Mouse (Mus musculus) kidney, embryonic 16.5 days (tissue): ENCODE measurements at regions not wholly inside any gene's neighbourhood (a gene's known extent, or its start where the extent isn't known, plus 50 kb on each side); places are given as distances from the start of the nearest gene placed in this dataset.
"Not testable (repeated sequence)": the region's sequence is repeated elsewhere in the genome, so short reads cannot be mapped to it uniquely, and the experiment has no call there.

Source experiments
- ATAC-seq: fragments of 200-750 bp; cut with Nextera tagmentation; 2 replicates; pipeline ENCODE4 v1.8.0; 2017; ENCODE audit warnings: moderate TSS enrichment; ENCODE audit not compliant: low FRiP score, low TSS enrichment
- H3K27ac ChIP-seq: fragments of 300-500 bp; sonication (generic); 2 replicates; pipeline ENCODE4 v1.5.1; 2014; ENCODE audit warnings: low read length
- H3K27me3 ChIP-seq: fragments of 300-500 bp; sonication (generic); 2 replicates; pipeline ENCODE4 v1.6.1; 2014; ENCODE audit warnings: low read length, control low read depth, mixed read lengths; ENCODE audit not compliant: insufficient read depth
- H3K36me3 ChIP-seq: fragments of 300-500 bp; sonication (generic); 2 replicates; pipeline ENCODE4 v1.6.1; 2014; ENCODE audit warnings: low read length, control low read depth, mixed read lengths; ENCODE audit not compliant: insufficient read depth
- H3K4me1 ChIP-seq: fragments of 300-500 bp; sonication (generic); 2 replicates; pipeline ENCODE4 v1.6.1; 2014; ENCODE audit warnings: low read length, control low read depth, mixed read lengths; ENCODE audit not compliant: insufficient read depth
- H3K4me2 ChIP-seq: fragments of 300-500 bp; sonication (generic); replicated peaks from 2 replicates; pipeline ENCODE4 v1.6.1; 2014; ENCODE audit warnings: low read depth, low read length
- H3K4me3 ChIP-seq: fragments of 300-500 bp; sonication (generic); 2 replicates; pipeline ENCODE4 v1.5.1; 2014; ENCODE audit warnings: mild to moderate bottlenecking, low read length
- H3K9ac ChIP-seq: fragments of 300-500 bp; sonication (generic); replicated peaks from 2 replicates; pipeline ENCODE4 v1.6.1; 2014; ENCODE audit warnings: low read length
- H3K9me3 ChIP-seq: fragments of 300-500 bp; sonication (generic); 2 replicates; pipeline ENCODE4 v1.6.1; 2016; ENCODE audit warnings: low read length, control low read depth
- WGBS: fragments of 180-500 bp; shearing (Covaris S2); extraction: QIAGEN DNeasy Blood & Tissue Kit; methylation state at CpG from one replicate; pipeline ENCODE4 v1.1.7; 2014; 5-methylcytosine and 5-hydroxymethylcytosine counted together

DNA sequence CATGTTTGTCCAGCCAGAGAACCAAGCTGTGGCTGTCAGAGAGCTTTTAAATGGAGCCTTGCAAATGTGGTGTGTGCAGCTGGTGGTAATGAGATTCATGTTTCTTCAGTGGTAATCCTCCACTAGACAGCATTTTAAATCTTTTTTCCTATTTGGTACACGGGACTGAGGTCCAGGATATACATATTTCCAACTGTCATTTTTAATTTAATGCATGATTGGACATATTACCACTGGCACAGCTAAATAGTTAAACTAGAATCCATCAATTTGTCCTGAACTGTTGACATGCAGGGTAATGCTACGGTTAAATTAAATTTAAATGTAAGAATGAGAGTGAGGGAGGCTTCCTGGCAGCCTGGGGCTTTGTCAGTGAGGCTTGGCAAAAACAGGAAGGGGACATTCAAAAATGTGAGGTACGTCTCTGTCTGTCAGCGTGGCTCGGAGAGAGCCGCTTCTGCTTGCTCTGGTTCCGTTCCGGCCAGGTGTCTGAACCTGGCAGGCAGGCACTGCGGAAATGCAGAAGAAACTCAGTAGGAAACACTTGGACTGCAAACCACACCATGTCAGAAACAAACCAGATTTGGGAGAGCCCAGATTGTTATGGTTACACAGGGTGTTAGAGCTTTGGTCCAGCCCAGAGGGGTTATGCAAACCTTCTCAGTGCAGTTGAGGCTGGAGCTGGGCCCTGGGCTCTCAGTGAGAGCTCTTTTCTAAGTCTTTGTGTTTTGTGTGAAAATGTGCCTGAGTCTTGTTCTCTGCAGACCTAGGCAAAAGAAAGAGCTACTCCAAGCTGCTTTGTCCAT lies 107.2 kb upstream of the Frmd4a start:
- 67% methylated on average over 9 of the region's 9 CpGs for WGBS
- Histone ChIP-seq H3K27me3 (no peaks in the 10 kb centered on the region), H3K9ac (no peak overlapping the region), H3K4me3 (no peak overlapping the region), H3K4me1 (no peaks in the 10 kb centered on the region), H3K36me3 (no peaks in the 10 kb centered on the region), H3K9me3 (no peaks in the 10 kb centered on the region), H3K4me2 (no peak overlapping the region), H3K27ac (no peak overlapping the region)
- no peak for ATAC-seq

DNA sequence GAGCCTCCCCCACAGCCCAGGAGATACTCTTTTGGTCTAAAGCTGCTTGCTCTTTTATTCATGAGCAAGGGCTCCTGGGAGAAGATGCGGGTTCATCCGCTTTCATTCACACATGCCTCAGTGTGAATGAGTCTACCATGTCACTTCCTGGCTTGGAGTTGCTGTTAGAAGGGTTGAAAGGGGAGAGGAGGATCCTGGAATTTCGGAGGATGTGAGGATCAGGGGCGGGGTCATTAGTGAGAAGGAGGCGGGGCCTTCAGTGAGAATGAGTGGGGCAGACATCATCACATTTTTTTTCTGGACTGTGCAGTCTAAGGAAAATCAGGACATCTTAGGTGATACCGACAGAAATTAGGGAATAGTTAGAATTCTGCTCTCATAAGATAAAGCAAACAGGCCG lies 102.4 kb upstream of the Frmd4a start:
- Histone ChIP-seq H3K36me3 (no peaks in the 10 kb centered on the region), H3K4me2 (no peak overlapping the region), H3K9me3 (no peaks in the 10 kb centered on the region), H3K27ac (no peak overlapping the region), H3K27me3 (no peaks in the 10 kb centered on the region), H3K4me1 (no peaks in the 10 kb centered on the region), H3K9ac (no peak overlapping the region), H3K4me3 (no peak overlapping the region)
- no peak for ATAC-seq
- 81% methylated on average over 7 of the region's 7 CpGs for WGBS

DNA sequence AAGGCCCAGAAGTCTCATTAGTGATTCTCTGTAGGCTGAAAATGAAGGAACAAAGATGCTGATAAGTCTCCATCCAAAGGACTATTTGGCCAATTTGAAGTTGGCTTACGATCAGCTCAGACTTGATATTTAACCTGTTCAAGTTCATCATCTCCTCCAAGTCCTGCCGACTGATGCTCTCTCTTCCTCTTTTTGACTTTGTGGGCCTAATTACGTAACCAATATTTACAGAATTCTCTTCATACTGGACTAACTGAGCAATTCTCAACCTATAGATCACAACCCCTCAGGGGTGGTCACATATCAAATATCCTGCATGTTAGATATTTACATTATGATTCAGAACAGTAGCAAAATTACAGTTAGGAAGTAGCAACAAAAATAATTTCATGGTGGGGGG lies 101.2 kb upstream of the Frmd4a start:
- H3K36me3 ChIP-seq: no peaks in the 10 kb centered on the region
- H3K4me3 ChIP-seq: no peak overlapping the region
- no peak overlapping the region for H3K27ac ChIP-seq
- no peaks in the 10 kb centered on the region for H3K4me1 ChIP-seq
- no peaks in the 10 kb centered on the region for H3K27me3 ChIP-seq
- no peak overlapping the region for H3K4me2 ChIP-seq
- ATAC-seq: no peak
- no peaks in the 10 kb centered on the region for H3K9me3 ChIP-seq
- WGBS: 86% methylated on average over 3 of the region's 3 CpGs
- no peak overlapping the region for H3K9ac ChIP-seq

DNA sequence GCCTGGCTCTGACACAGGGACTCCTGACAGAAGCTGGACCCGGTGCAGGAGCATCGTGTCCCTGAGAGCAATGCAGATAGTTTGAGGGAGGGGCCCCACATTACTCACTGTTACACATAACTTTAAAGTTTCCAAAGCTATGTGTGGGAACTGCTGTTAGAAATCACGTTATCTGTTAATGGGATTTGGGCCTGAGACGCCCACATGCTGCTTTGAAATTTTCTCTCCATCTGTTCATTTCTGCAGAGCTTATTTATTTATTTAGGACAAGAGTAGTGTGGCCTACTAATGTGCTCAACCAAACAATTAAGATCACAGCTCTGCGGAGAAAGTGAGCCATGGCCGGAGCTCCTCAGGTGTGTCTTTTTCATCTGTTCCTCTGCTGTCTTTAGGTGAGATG lies 99.4 kb upstream of the Frmd4a start:
- H3K4me1 ChIP-seq: no peaks in the 10 kb centered on the region
- H3K4me2 ChIP-seq: no peak overlapping the region
- 78% methylated on average over 6 of the region's 6 CpGs for WGBS
- H3K9ac ChIP-seq: no peak overlapping the region
- no peak for ATAC-seq
- no peaks in the 10 kb centered on the region for H3K27me3 ChIP-seq
- H3K27ac ChIP-seq: no peak overlapping the region
- H3K4me3 ChIP-seq: no peak overlapping the region
- no peaks in the 10 kb centered on the region for H3K36me3 ChIP-seq
- no peaks in the 10 kb centered on the region for H3K9me3 ChIP-seq

DNA sequence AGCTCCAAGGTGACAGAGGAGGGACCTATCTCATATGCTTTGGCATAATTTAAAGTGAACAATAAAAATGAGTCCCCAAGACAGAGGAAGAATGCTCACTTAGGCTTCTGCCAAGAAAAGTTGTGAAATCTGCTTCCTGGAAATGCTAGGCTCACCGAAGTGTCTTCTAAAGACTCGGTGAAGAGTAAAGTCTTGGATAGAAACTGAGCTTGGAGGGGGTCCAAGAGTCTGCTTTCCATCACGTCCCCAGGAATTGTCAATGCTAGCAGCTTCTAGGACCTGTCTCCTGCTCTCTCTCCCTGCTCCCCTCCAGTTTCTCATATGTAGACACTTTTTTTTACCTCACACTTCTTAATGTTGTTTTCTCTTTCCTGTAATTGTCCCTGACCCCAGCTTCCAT lies 97.6 kb upstream of the Frmd4a start:
- Histone ChIP-seq H3K4me2 (no peak overlapping the region), H3K27ac (no peak overlapping the region), H3K4me1 (no peaks in the 10 kb centered on the region), H3K27me3 (no peaks in the 10 kb centered on the region), H3K4me3 (no peak overlapping the region), H3K9me3 (no peaks in the 10 kb centered on the region), H3K36me3 (no peaks in the 10 kb centered on the region), H3K9ac (no peak overlapping the region)
- WGBS: 56% methylated on average over 3 of the region's 3 CpGs
- no peak for ATAC-seq

DNA sequence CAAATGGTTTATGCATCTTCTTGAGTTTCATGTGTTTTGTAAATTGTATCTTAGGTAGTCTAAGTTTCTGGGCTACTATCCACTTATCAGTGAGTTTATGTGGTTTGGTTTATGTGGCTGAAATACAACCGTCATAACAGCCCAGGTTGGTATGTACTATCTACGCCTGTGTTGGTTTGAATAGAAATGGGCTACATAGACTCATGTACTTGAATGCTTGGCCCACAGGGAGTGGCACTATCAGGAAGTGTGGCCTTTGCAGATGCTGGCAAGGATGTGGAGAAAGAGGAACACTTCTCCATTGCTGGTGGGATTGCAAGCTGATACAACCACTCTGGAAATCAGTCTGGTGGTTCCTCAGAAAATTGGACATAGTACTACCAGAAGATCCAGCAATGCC lies 96.4 kb upstream of the Frmd4a start:
- not testable (repeated sequence) for H3K27ac ChIP-seq, H3K4me1 ChIP-seq, H3K4me2 ChIP-seq, H3K27me3 ChIP-seq, H3K9me3 ChIP-seq, ATAC-seq, H3K4me3 ChIP-seq, H3K9ac ChIP-seq, H3K36me3 ChIP-seq
- WGBS: 85% methylated on average over 2 of the region's 2 CpGs

DNA sequence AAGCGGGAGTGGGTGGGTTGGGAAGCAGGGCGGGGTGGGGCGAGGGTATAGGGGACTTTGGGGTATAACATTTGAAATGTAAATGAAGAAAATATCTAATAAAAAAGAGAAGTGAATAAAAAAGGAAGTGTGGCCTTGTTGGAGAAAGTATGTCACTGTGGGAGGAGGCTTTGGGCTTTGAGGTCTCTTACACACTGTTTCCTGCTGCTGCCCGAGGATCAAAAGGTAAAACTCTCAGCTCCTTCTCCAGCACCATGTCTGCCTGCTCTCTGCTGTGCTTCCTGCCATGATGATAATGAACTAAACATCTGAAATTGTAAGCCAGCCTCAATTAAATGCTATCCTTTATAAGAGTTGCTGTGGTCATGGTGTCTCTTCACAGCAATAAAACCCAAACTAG lies 94.8 kb upstream of the Frmd4a start:
- Histone ChIP-seq H3K4me2 (no peak overlapping the region), H3K4me1 (no peaks in the 10 kb centered on the region), H3K36me3 (no peaks in the 10 kb centered on the region), H3K27me3 (no peaks in the 10 kb centered on the region), H3K27ac (no peak overlapping the region), H3K9ac (no peak overlapping the region), H3K4me3 (no peak overlapping the region), H3K9me3 (no peaks in the 10 kb centered on the region)
- no peak for ATAC-seq
- 86% methylated on average over 4 of the region's 4 CpGs for WGBS

DNA sequence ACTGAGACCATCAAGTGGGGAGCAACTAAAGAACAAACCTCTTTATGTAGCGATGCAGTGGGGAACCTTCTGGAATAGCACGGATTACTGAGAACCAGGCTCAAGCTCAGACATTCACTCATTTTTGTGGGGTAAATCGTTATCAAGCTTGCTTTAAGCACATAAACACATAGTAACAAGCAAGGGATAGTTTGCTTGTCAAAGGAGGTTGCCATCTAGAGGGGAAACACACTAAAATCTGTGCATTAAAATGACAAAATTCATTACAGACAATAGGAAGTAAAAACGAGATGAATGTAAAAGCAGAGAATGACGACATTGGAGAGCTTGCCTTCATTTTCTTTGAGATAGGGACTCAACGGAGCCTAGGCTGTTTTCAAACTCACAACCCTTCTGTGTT lies 92.8 kb upstream of the Frmd4a start:
- H3K4me1 ChIP-seq: no peaks in the 10 kb centered on the region
- no peaks in the 10 kb centered on the region for H3K27me3 ChIP-seq
- H3K9ac ChIP-seq: no peak overlapping the region
- no peaks in the 10 kb centered on the region for H3K9me3 ChIP-seq
- no peak overlapping the region for H3K4me2 ChIP-seq
- ATAC-seq: no peak
- no peak overlapping the region for H3K27ac ChIP-seq
- no peaks in the 10 kb centered on the region for H3K36me3 ChIP-seq
- WGBS: 71% methylated on average over 6 of the region's 6 CpGs
- no peak overlapping the region for H3K4me3 ChIP-seq

DNA sequence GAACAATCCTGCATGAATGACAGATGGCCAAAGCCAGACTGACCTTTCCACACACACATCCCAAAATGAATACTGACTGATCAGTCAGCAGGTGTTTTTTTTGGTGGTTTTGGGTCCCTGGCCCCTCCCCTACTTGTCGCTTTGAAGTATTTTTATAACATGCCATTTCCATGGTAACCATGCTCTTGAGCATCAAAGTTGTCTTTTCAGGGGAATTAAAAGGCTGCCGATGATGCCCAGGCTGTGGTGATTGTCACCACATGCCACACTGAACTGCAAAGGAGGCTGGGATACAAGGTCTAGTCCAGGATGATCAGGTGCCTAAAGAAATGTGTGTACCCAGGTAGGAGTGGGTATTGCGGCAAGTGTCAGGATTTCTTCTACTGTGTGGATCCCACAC lies 92.3 kb upstream of the Frmd4a start:
- 73% methylated on average over 3 of the region's 3 CpGs for whole genome bisulfite sequencing
- no peaks in the 10 kb centered on the region for H3K36me3 ChIP-seq
- H3K4me3 ChIP-seq: no peak overlapping the region

DNA sequence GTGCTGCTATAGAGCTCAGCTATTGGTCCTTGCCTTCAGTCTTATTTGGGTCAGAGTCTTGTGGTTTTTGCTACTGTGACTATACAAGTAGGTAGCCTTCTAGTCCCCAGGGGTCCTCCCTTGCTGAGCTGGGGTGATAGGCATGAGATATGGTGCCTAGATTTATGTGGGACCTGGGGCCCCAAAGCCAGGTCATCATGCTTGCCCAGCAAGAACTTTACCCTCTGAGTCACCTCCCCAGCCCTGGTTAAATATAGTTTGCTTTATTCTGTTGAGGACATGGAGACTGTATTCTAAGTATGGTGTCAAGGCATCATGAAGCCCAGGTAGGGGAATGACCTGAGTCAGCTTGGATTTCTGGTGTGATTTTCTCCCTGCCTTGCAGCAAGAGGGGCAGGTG lies 91.4 kb upstream of the Frmd4a start:
- no peak for ATAC-seq
- no peaks in the 10 kb centered on the region for H3K27me3 ChIP-seq
- no peaks in the 10 kb centered on the region for H3K36me3 ChIP-seq
- H3K4me2 ChIP-seq: no peak overlapping the region
- no peak overlapping the region for H3K4me3 ChIP-seq
- no peaks in the 10 kb centered on the region for H3K4me1 ChIP-seq
- no peaks in the 10 kb centered on the region for H3K9me3 ChIP-seq
- no peak overlapping the region for H3K9ac ChIP-seq
- no peak overlapping the region for H3K27ac ChIP-seq

More for the DNA sequence above, 92.3 kb upstream of the Frmd4a start:
- Histone ChIP-seq H3K9me3 (no peaks in the 10 kb centered on the region), H3K4me1 (no peaks in the 10 kb centered on the region), H3K9ac (no peak overlapping the region), H3K4me2 (no peak overlapping the region), H3K27me3 (no peaks in the 10 kb centered on the region), H3K27ac (no peak overlapping the region)
- ATAC-seq: no peak
